Mouse (Mus musculus): ENCODE measurements around the gene Nr2f2. TPM values are rescaled to one million over a fixed set of nuclear protein-coding genes. Genes with fewer than 3 reads are reported as not detected.
A peak's percentile ranks its signal among the peaks of the same experiment; 100 is the strongest.

Nr2f2 gene
- polyA plus RNA-seq (2015; fragmentation: Nextera tagmentation; extraction: Ambion mirVana), result 12.3 and 14.7 TPM in 2 replicates

DNA sequence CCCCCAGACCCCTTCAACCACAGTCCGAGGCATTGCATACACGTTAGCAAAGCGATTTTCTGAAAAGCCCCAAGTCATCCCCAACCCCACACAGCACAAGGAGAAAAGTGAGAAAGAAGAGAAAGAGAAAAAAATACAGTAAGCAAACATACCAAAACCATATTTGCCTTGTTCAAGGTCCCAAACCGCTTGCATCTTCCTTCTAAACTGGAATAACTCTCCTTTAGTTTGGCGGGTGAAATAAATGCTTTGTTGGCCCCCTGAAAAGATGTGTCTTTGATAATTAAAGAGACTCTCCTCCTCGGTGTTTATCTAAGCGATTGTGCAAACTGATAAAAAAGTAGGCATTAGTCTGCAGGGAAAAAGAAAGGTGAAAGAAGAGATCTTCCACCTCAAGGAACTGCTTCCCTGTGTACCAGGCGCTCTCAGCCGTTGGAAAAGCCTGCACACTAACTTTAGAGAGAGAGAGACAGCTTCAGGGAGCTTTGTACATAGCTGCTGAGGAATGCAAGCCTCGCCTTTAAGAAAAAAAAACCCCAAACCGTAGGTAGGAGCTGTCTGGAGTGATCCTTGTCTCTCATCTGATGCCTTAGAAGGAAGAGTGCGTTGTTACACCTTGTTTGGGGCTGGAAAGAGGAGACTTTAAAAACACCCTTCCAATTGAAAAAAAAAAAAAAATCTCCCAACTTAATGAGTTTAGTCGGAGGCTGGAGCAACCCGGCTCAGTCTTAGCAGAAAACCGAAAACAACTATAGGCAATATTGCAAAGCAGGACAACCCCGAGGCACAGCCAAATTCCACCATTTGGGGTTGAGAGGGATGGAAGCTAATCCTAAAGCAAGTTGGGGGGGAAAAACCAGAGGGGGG, at the start of gene Nr2f2:
Gene Nr2f2, minus strand, starts transcription at position 795 of the 867 bp plus-strand sequence.
- Histone ChIP-seq H3K4me1 (ENCODE audit: insufficient read depth) (peaks cover 5% of the 10 kb centered on the region), H3K9me3 (ENCODE audit: low read length) (no peaks in the 10 kb centered on the region), H3K27ac (ENCODE audit: low read depth) (peak within 1 kb of the TSS; percentile 71), H3K4me2 (ENCODE audit: low read depth, low read length) (peak within 1 kb of the TSS; percentile 71), H3K4me3 (ENCODE audit: low read depth, low read length) (peak within 1 kb of the TSS; percentile 48), H3K36me3 (replicated peaks; ENCODE audit: insufficient read depth, low read length) (no peaks in the 10 kb centered on the region), H3K9ac (replicated peaks) (peak within 1 kb of the TSS; percentile 59), H3K27me3 (ENCODE audit: insufficient read depth, low read length) (peaks cover 51% of the 10 kb centered on the region)
- 2% methylated on average over 16 of the region's 16 CpGs for WGBS (ENCODE audit: insufficient replicate concordance)
- DNase-seq (no peak), ATAC-seq (no peak)
- TF ChIP-seq CTCF (IDR thresholded peaks at IDR 0.05; ENCODE audit: low read depth) (no peak), EP300 (IDR thresholded peaks at IDR 0.05; ENCODE audit: low read depth) (no peak)

DNA sequence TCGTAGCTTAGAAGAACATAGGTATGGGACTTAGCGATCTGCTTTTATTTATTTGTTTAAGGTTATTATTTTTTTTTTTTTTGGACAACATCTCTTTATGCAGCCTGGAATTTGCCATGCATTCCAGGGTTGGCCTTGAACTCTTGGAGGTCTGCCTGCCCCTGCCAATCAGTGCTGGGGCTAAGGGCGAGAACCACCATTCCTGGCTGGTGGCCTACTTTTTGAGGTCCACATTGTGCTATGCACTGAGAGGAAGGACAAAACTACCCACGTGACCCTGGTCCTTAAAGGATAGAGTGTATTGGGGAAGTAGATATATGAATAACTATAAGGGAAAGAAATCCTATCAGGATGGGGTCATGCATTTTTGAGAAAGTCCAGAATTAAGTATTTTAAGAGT, 47.9 kb upstream of the Nr2f2 start:
- WGBS (ENCODE audit: insufficient replicate concordance), result 80% methylated on average over 4 of the region's 4 CpGs
- H3K4me1 ChIP-seq (ENCODE audit: insufficient read depth), result no peaks in the 10 kb centered on the region
- no peak overlapping the region for H3K4me3 ChIP-seq (ENCODE audit: low read depth, low read length)
- no peak overlapping the region for H3K9ac ChIP-seq (replicated peaks)
- no peaks in the 10 kb centered on the region for H3K36me3 ChIP-seq (replicated peaks; ENCODE audit: insufficient read depth, low read length)
- no peak overlapping the region for H3K27ac ChIP-seq (ENCODE audit: low read depth)
- no peaks in the 10 kb centered on the region for H3K9me3 ChIP-seq (ENCODE audit: low read length)
- DNase-seq, result no peak
- no peak for TF ChIP-seq EP300 (IDR thresholded peaks at IDR 0.05; ENCODE audit: low read depth)
- no peak for TF ChIP-seq CTCF (IDR thresholded peaks at IDR 0.05; ENCODE audit: low read depth)
- H3K4me2 ChIP-seq (ENCODE audit: low read depth, low read length), result no peak overlapping the region
- ATAC-seq, result no peak
- no peaks in the 10 kb centered on the region for H3K27me3 ChIP-seq (ENCODE audit: insufficient read depth, low read length)

DNA sequence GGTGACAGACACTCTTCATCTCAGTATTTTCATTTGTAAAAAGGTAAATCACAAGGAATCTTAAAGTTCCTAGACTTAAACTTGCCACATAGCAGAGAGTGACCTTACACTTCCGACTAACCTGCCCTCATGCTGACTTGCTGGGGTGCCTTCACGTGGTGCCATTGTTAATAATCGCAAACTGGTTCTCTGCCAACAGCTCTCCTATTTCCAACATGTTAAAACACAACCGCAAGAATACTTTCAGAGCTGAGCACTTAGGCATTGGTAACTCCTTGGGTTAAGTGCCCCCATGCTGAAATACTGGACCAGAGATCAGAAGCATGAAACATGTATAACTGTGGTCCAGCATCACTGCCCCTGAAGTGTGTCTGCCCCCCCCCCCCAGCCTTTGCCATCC, 47.1 kb upstream of the Nr2f2 start:
- ATAC-seq (no peak), DNase-seq (no peak)
- H3K4me2 ChIP-seq (ENCODE audit: low read depth, low read length), result no peak overlapping the region
- no peak overlapping the region for H3K4me3 ChIP-seq (ENCODE audit: low read depth, low read length)
- no peaks in the 10 kb centered on the region for H3K36me3 ChIP-seq (replicated peaks; ENCODE audit: insufficient read depth, low read length)
- TF ChIP-seq CTCF (IDR thresholded peaks at IDR 0.05; ENCODE audit: low read depth) (no peak), EP300 (IDR thresholded peaks at IDR 0.05; ENCODE audit: low read depth) (no peak)
- no peaks in the 10 kb centered on the region for H3K27me3 ChIP-seq (ENCODE audit: insufficient read depth, low read length)
- H3K4me1 ChIP-seq (ENCODE audit: insufficient read depth), result no peaks in the 10 kb centered on the region
- no peaks in the 10 kb centered on the region for H3K9me3 ChIP-seq (ENCODE audit: low read length)
- no peak overlapping the region for H3K27ac ChIP-seq (ENCODE audit: low read depth)
- H3K9ac ChIP-seq (replicated peaks), result no peak overlapping the region
- 78% methylated on average over 4 of the region's 4 CpGs for WGBS (ENCODE audit: insufficient replicate concordance)

DNA sequence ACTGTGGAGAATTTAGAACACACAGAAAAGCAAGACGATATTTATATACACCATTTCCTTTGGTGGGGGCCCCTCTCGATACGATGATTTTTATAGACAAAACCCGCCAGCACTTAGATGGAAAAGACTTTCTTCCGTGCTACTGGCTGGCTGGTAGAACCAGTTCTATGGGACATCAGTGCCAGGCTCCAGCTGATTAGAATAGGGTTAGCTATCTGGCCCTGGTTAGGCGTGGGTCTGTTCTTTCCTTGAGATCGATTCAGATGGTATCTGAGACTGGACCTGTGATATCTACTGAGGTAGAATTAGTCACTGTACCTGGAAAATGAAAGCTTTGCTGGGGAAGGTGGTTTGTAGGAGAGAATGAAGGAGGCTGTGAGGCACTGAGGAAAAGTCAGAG, 46.4 kb upstream of the Nr2f2 start:
- no peak overlapping the region for H3K9ac ChIP-seq (replicated peaks)
- H3K4me2 ChIP-seq (ENCODE audit: low read depth, low read length), result no peak overlapping the region
- DNase-seq (no peak), ATAC-seq (no peak)
- H3K27ac ChIP-seq (ENCODE audit: low read depth), result no peak overlapping the region
- no peaks in the 10 kb centered on the region for H3K4me1 ChIP-seq (ENCODE audit: insufficient read depth)
- TF ChIP-seq EP300 (IDR thresholded peaks at IDR 0.05; ENCODE audit: low read depth) (no peak), CTCF (IDR thresholded peaks at IDR 0.05; ENCODE audit: low read depth) (no peak)
- no peak overlapping the region for H3K4me3 ChIP-seq (ENCODE audit: low read depth, low read length)
- H3K9me3 ChIP-seq (ENCODE audit: low read length), result no peaks in the 10 kb centered on the region
- 82% methylated on average over 7 of the region's 7 CpGs for WGBS (ENCODE audit: insufficient replicate concordance)
- H3K27me3 ChIP-seq (ENCODE audit: insufficient read depth, low read length), result no peaks in the 10 kb centered on the region
- H3K36me3 ChIP-seq (replicated peaks; ENCODE audit: insufficient read depth, low read length), result no peaks in the 10 kb centered on the region

DNA sequence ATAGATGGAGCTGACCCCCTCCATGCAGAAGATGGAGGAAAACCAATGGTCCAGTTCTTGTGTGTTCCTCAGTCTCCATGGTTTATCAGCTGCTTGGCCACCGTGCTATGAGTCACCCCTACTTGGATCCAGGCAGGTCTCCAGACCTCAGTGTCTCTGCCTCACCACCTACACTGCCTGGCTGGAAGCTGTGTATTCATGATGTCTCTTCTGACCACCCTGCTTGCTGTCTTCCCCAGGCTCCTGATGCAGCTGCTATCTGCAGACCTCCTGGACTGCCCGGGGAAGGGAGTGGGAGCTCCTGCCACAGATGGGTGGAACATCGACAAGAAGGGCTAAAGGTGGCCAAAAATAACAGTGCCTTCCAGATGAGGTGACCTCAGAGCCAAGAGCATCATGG, 43.8 kb upstream of the Nr2f2 start:
- 74% methylated on average over 3 of the region's 3 CpGs for WGBS (ENCODE audit: insufficient replicate concordance)
- DNase-seq (no peak), ATAC-seq (no peak)
- Histone ChIP-seq H3K27me3 (ENCODE audit: insufficient read depth, low read length) (no peaks in the 10 kb centered on the region), H3K4me2 (ENCODE audit: low read depth, low read length) (no peak overlapping the region), H3K27ac (ENCODE audit: low read depth) (no peak overlapping the region), H3K9me3 (ENCODE audit: low read length) (no peaks in the 10 kb centered on the region), H3K9ac (replicated peaks) (no peak overlapping the region), H3K4me1 (ENCODE audit: insufficient read depth) (no peaks in the 10 kb centered on the region), H3K36me3 (replicated peaks; ENCODE audit: insufficient read depth, low read length) (no peaks in the 10 kb centered on the region), H3K4me3 (ENCODE audit: low read depth, low read length) (no peak overlapping the region)
- TF ChIP-seq CTCF (IDR thresholded peaks at IDR 0.05; ENCODE audit: low read depth), result no peak

DNA sequence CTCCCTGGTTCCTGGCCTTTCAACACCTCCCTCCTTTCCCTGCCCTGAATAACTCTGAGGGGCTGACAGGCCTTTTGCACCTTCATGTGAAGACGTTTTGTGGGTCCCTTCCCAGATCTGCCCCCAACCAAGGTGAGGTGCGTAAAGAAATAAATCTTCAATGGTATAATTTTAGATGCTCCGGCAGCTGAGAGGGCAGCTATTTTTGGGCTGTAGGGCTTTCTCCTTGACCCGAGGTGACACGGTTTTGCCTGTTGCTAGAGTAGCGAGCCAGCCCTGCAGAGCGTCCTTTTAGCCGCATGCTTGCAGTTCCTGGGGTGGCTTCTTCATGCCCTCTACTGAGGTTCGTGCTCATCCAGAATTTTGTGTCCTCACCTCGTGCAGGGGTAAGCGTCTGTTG, 43.4 kb upstream of the Nr2f2 start:
- WGBS (ENCODE audit: insufficient replicate concordance), result 74% methylated on average over 11 of the region's 11 CpGs
- TF ChIP-seq EP300 (IDR thresholded peaks at IDR 0.05; ENCODE audit: low read depth) (no peak), CTCF (IDR thresholded peaks at IDR 0.05; ENCODE audit: low read depth) (no peak)
- no peak for ATAC-seq

More for the DNA sequence above, 43.4 kb upstream of the Nr2f2 start:
- H3K9ac ChIP-seq (replicated peaks), result no peak overlapping the region
- no peaks in the 10 kb centered on the region for H3K4me1 ChIP-seq (ENCODE audit: insufficient read depth)
- H3K4me3 ChIP-seq (ENCODE audit: low read depth, low read length), result no peak overlapping the region
- no peaks in the 10 kb centered on the region for H3K27me3 ChIP-seq (ENCODE audit: insufficient read depth, low read length)
- H3K27ac ChIP-seq (ENCODE audit: low read depth), result no peak overlapping the region
- H3K36me3 ChIP-seq (replicated peaks; ENCODE audit: insufficient read depth, low read length), result no peaks in the 10 kb centered on the region
- H3K4me2 ChIP-seq (ENCODE audit: low read depth, low read length), result no peak overlapping the region
- no peaks in the 10 kb centered on the region for H3K9me3 ChIP-seq (ENCODE audit: low read length)
- DNase-seq, result no peak

Data from liver, postnatal 0 days (tissue).